Mouse (Mus musculus) large intestine, adult 2 months (tissue): ENCODE data around the gene Mylip. TPM values are rescaled to one million over a fixed set of nuclear protein-coding genes. Genes with fewer than 3 reads are reported as not detected.

Experiments
- DNase-seq: peaks from one replicate; pipeline ENCODE4 v3.0.0-alpha.2; 2012; ENCODE audit warnings: low read depth, low spot score
- WGBS: fragments of 180-500 bp; shearing (Covaris S2); methylation state at CpG from one replicate; pipeline ENCODE4 v1.1.7; 2018; 5-methylcytosine and 5-hydroxymethylcytosine counted together
- polyA plus RNA-seq: library from polyadenylated mRNA; depleted of rRNA; stranded (reverse); fragments of >200 nt; gene quantifications from 2 replicates; pipeline ENCODE4 v1.2.3, GENCODE M21; 2012; rRNA removed

Mylip gene
- polyA plus RNA-seq: 6.7 and 9.6 TPM in 2 replicates

DNA sequence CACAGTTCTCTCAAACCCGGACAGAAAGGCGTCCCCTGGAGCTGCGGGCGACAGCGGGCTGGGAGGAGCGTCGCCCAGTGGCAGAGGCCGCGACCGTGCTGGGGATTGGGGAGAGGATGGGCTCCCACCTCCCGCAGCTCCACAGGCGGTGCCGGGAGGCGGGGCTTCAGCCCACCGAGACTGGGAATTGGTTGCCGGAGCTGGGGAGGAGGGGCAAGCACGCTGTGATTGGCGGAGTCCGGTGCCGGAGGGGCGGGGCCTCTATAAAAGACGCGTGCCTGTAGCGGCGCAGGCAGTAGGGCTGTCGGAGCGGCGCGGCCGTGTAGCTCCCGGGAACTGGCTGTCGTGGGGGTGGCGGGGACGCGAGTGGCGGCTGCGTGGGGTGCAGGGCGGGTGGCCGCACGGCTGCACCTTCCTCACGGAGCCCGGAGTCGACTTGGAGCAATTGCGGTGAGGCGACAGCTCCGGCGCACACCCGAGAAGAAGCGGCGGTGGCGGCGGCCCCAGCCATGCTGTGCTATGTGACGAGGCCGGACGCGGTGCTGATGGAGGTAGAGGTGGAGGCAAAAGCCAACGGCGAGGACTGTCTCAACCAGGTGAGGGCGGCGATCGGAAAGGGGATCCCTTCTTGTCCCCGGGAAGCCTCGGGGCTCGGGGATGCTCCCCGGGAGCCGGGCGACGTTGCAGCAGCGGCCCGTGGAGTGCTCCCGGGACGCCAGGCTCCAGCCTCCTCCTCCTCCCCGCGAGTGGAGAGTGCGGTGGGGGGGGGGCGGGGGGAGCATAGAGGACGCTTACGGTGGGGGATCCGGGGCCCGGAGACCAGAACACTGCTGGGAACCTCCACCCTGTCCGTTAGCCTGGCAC is at the start of gene Mylip:
Gene Mylip (plus strand): TSS at position 295 of the 864 bp plus-strand sequence.
- 1% methylated on average over 80 of the region's 81 CpGs for WGBS
- DNase-seq: peak; percentile 76

- no peak for DNase-seq
Observed at GRCm38 (mm10) chr13:45341991-45342390, 47.6 kb upstream of the Mylip start.

DNA sequence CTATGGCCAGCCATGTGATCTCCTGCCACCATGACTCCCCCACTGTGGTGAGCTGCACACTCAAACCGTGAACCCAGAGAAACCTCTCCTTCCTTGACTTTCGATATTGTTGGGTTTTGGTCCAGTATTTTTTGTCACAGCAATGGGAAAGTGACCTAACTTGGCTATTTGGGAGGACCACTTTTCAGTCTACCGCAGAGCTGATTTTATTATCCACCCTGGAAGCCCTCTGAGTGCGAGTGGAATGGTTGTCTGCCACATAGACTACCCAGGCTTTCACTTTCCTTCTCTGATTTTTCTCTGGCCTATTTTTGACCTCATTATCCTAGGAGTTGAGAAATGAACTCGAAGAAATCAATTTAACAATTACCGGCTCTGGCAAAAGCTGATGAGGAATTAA is 46.0 kb upstream of the Mylip start:
- no peak for DNase-seq
- 94% methylated on average over 6 of the region's 6 CpGs for WGBS

DNA sequence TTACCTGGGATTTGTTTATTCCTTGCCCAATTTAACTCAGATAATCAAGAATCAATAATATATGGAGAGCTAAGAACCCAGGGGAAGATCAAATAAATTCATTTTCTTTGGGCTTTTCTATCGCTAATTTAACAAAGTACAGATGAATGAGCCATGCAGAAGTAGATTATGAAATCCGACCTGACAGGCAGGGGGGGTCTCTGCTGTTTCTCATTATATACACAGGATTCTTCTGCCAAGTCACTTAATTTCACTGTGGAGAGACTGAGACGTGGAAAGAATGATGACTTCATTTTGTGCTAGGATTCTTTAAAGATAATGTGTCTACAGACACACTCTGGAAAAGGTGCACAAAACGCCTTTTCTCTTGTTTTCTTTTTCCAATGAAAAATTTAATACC is 45.6 kb upstream of the Mylip start:
- no peak for DNase-seq
- WGBS: 88% methylated on average over 4 of the region's 4 CpGs

DNA sequence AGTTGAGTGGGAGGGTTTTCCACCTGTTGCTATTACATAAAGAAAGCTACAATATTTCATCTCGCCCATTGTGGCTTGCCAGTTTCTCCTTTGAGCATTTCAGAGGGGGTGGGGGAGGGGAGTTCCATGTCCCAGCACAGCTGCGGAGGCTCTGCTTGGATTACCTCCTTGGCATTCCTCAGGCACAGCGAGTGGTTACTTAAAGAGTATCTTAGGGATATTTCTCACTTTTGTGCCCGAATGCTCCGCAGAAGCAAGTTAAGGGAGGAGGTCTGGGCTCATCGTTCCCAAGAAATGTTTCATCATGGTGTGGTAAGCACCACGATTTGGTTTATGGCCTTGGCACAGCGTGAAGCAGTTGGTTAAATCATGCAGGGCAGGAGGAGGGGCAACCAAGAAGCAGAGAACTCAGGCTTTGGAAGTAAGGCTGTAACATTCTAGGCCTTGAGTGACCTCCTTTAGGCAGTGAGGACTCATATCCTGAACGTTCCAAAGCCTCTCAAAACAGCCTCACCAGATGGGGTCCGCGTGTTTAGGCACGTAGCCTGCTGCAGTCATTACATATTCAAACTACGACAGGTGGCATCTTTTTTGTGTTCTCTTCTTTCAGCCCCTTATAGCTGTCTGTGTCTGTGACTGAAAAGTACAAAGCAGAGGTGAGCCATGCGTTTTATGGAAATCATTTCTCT is 43.9 kb upstream of the Mylip start:
- 33% methylated on average over 14 of the region's 14 CpGs for WGBS
- no peak for DNase-seq

- 87% methylated on average over 5 of the region's 5 CpGs for WGBS
Observed at GRCm38 (mm10) chr13:45351483-45351882, 38.1 kb upstream of the Mylip start.

GRCm38 (mm10) chr13:45354824-45355223 is 34.7 kb upstream of the Mylip start:
- 84% methylated on average over 2 of the region's 2 CpGs for WGBS
- DNase-seq: no peak

More at GRCm38 (mm10) chr13:45351483-45351882, 38.1 kb upstream of the Mylip start:
- DNase-seq: no peak

DNA sequence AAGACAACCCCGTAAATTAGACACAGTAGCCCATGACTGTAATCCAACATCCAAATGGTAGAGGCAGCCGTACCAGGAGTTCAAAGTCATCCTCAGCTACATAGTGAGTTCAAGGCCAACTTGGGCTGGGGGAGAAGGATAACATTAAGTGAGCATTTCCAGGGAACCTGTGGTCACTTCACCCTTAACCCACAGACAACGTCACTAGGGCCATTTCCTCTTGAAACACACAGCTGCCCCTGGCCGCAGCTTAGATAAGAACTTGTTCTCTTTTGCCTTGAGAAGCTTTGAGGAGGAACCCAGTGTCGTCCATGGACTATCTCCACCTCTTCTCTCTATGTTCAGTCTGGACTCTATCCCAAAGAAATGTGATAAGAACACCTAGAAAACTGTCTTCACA is 31.3 kb upstream of the Mylip start:
- WGBS: 87% methylated on average over 5 of the region's 5 CpGs
- no peak for DNase-seq

DNA sequence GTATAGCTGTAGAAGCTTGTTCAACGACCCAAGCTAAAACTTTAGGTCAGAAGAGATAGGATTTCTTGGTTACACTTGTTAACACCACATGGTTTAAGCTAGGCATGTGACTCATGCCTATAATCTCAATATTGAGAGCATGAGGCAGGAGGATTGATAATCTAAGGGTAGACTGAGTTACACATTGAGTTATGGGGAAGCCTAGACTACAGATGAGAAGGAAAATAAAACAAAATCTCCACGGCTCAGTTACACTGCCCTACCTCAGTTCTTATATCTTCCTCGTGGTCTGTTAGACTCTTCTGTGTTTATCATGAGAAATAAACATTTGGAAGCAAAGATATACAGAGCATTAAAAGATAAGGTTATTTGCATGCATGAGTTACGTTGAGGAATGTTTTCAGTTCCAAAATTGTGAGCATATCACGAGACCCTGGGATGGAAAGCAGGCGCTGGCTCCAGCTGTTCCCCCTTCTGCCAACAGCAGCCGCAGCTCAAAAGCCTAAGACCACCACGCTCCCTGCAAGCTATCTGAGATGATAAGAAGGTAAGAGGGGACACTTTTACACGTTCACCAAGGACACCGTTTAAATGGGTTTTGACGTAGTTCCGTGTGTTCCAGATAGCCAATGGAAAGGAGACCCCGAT is 30.7 kb upstream of the Mylip start:
- WGBS: 70% methylated on average over 13 of the region's 13 CpGs
- no peak for DNase-seq

DNA sequence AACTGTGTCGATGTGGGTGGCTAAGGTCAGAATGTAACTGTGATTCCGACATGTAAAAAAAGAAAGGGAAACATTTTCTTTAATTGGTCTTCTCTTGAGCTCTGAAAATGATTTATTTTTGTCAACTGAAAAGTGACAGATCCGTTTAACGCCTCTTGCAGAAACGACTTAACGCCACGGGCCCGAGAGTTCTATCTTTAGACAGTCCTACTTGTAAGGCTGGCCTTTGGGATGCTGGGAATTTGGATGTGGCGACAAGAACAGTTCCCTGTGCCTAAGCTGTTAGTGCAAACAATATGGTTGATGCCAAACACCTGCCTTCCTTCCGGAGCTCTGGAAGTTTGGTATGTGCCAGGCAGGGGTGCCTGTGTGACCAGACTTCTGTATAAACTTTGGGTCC is 23.8 kb upstream of the Mylip start:
- 82% methylated on average over 10 of the region's 10 CpGs for WGBS
- DNase-seq: no peak

GRCm38 (mm10) chr13:45371673-45372072 is 17.9 kb upstream of the Mylip start:
- no peak for DNase-seq

GRCm38 (mm10) chr13:45372456-45372855 is 17.1 kb upstream of the Mylip start:
- DNase-seq: no peak
- 93% methylated on average over 2 of the region's 2 CpGs for WGBS

More at GRCm38 (mm10) chr13:45371673-45372072, 17.9 kb upstream of the Mylip start:
- WGBS: 79% methylated on average over 2 of the region's 2 CpGs

DNA sequence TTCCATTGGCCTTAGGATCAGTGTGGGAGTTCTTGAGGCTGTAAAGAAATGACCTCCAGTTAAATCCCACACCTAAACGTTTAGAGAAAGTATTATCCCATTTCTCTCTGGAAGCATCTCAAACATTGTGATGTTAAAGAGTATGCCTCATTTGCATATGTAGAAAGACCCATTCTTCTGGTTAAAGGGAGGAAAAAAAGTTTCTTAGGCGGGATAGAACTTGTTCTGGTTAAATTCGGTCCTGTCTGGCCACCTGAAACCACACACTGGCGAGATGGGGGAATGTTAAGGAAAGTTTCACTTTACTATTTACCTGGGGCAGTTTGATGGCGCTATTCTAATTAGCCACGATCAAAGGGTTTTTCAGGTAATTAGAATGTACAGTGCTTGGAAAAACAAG is 14.7 kb upstream of the Mylip start:
- WGBS: 59% methylated on average over 6 of the region's 6 CpGs
- no peak for DNase-seq

- 55% methylated on average over 7 of the region's 7 CpGs for WGBS
- no peak for DNase-seq
Observed at GRCm38 (mm10) chr13:45382208-45382607, 7.3 kb upstream of the Mylip start.

- DNase-seq: no peak
- 72% methylated on average over 2 of the region's 2 CpGs for WGBS
Observed at GRCm38 (mm10) chr13:45384636-45385035, 4.9 kb upstream of the Mylip start.

DNA sequence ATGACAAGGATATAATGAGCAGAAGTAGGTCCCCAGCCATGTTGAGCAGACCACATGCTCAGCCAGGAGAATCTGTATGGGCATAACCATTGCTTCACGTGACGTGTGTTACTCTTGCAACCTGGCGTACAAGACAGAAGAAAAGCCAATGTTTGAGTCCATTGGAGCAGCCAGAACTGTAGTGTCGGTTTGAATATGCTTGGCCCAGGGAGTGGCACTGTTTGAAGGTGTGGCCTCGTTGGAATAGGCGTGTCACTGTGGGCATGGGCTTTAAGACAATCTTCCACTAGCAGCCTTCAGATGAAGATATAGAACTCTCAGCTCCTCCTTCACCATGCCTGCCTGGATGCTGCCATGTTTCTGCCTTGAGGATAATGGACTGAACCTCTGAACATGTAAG is 4.0 kb upstream of the Mylip start:
- no peak for DNase-seq
- whole genome bisulfite sequencing: 71% methylated on average over 6 of the region's 6 CpGs

DNA sequence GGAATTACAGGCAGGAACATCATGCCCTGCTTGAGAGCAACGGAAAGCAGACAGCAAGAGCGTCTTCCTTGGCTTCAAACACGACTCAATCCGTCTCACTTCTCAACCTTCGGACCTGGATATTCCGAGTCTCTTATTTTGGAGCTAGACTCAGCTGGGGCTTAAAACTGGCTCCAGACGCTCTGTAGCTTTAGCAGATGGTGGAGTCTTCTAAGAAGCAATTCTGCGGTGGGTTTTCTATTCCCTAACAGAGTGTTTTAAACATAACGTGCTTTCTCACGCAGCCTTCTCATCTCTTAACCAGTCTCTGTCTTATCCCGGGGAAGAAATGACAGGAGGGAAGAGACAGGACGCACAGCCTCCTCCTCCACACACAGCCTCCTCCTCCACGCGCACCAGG is 3.3 kb upstream of the Mylip start:
- DNase-seq: no peak
- 91% methylated on average over 14 of the region's 14 CpGs for WGBS

- no peak for DNase-seq
- 99% methylated on average over 4 of the region's 4 CpGs for WGBS
Observed at GRCm38 (mm10) chr13:45387231-45387630, 2.3 kb upstream of the Mylip start.

DNA sequence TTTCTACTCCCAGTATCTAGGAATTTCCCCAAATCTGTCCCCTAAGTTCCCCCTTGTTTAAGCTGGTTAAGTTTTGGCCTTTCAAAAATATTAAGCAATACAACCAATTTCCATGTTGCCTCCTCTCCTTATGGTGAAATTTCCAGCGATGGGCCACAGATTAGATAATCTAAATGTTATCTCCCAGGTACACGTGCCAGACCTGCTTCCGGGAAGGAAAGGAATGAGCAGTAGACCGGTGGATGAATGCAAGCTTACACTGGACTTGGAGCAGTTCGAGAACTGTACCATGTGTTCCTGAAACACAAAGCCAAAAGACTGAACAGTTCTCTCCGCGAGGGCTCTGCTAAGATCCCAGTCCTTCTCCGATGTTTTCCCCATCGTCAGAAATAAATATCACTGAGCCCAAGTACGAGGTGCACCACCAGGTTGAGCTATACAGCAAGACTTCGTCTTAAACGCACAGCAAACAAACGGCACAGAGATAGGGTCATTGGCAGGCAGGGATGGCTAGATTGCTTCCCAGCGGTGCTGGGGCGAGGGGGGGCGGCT is 1.2 kb upstream of the Mylip start:
- no peak for DNase-seq
- 81% methylated on average over 16 of the region's 16 CpGs for WGBS

GRCm38 (mm10) chr13:45388889-45389288 is 653 bp upstream of the Mylip start:
- WGBS: 34% methylated on average over 4 of the region's 4 CpGs
- no peak for DNase-seq
